Mouse (Mus musculus): Measurements from ENCODE around the gene Prpf38b.

GRCm38 (mm10) chr3:108886934-108887617, 24.5 kb downstream of the Prpf38b start:
- no peak for TF ChIP-seq CTCF (IDR thresholded peaks at IDR 0.05; ENCODE audit: low read depth, low read length)
- TF ChIP-seq GATA1 (IDR thresholded peaks at IDR 0.05; ENCODE audit: borderline replicate concordance, low read length), result no peak

All from G1E (cell line).